Mouse (Mus musculus): ENCODE data around the gene Ufc1.

The Ufc1 gene

DNA sequence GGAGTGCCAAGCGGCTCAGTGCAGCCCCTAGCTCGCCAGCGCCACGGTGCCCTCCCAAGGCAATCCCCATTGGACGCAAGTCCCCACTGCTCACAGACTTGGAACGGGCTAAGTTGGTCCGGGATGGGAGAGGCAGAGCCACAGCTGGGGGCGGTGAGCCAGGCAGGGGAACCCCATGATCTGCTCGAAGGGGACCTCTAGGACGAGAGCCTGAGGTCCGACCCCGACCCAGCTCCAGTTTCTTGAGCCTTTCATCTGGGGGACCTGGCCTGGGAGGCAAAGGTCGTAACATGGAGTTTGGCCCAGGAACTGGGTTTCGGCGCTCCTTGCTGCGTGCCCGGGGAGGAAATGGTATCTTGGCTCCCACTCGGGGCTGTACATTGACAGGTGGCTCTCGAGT lies 8.3 kb downstream of the Ufc1 start:
- peak; percentile 39 for DNase-seq

DNA sequence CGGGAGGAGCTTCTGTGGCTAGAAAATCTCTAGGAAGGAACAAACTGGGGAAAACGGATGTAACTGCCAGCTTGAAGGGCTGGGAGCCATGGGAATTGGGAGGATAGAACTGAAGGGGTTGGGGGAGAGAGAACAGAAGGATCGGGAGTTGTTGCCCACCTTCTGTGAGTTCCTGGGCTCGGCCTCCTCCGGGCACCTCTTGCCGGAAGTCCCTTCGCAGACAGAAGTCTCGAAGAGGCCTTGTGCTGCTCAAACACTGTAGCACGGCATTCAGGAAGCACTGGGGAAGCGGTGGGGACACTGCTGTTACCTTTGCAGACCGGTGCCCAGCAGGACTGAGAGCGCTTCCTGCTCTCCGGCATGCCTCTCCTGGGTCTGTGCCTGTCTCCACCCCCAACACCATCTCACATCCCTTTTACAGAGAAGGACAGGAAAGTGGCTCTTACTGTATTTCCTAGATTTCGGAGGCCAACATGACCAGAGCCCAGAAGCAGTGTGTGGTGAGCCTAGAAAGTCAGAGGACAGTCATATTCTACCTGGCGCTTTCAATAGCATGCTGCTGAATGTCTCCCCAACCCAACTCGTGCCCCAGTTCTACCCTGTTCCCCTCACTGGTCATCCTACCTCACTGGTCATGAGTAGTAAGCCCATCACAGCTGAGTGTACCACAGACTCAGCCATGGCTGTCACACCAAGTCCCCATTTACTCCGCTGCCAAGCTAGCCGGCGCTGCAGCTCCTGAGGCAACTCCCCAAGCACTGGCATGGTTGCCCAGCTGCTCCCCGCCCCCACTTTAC lies 9.5 kb downstream of the Ufc1 start:
- no peak for DNase-seq

DNA sequence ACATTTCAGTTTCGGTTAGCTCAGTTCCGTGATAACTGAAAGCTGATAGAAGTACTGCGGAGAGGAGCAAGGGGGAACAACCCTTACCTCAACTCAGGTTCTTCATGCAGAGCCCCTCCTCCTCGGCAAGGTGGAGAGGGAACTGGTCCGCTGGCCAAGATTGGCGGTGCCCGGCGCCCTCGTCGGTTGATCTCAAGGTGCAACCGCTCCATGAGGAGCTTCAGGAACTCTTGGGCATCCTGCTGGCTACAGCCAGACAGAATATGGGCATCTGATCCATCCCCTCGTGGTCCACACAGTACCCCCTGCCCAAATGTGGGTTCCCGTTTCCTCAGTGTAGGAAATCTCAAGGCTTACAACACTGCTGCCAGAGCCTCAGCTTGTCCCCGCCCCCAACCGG lies 10.3 kb downstream of the Ufc1 start:
- no peak for DNase-seq

DNA sequence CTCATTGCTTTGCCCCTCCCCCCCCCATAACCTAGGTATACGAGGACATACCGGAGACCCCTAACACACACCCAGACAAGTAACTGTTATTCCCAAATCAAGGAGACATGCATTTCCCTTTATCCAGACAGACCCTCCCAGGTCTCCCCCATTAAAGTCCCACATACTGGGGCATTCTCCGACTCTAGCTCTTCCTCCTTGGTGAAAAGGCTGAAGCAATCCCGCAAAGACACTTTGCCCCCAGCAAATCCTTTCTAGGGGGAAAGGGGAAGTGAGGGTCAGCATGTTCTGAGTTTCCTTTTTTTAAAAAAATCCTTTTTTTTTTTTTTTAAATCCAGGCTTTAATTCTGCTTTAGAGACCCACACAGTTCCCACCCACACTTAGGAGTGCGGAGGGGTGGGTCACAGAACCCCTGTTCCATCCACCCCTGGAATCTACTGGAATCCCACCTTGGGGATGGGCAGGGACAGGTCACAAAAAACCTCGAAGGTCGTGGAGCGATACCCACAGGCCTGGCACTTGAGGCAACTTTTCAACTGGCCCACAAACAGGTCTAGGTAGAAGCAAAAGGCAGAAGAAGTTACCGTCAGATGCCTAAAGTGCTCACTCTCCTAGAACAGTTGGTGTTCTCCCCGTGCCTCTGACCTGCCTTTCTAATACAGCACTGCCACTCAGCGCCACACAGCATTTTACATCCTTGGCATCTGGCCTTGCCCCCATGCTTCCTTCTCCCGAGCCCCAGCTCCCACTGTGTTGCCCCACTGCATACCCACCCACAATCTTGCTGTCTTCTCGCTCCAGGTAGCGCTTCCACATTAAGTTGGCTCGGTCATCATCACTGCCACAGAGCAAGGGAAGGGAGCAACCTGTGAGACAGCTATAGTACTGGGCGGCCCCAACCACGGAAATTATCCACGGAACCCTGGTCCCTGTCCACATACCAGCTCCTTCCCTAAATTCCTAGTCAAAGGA lies 11.3 kb downstream of the Ufc1 start:
- DNase-seq = no peak

DNA sequence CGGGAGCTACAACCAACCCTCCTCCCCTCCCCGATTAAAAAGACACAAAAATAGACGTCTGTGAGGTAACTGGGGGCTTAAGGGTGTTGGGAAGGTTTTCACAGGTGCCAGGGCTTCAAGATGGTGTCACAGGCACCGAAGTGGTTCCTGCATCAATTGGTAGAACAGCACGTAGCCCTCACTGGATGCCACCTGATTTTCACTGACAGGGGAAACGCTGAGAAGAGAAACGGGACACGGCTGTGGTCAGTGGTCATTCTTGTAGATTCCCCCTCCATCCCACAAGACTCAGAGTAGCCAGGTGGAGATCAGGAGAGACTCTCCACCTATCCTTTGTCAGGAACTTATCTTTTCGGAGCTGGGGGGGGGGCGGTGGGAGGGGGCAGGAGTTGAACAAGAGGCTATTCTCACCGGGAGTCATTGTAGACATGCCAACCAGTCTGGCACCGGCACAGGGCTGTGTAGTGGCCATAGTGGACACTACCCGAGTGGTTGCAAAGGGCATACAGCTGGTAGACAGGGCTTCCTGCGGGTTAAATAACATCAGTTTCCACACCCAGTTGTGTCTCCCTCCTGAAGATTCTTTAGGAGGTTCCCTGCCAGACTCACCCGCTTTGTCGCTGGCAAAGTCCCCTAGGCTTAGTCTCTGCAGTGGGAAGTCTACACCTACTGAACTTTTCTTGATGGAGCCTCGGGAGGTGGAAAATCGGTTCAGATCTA lies 12.6 kb downstream of the Ufc1 start:
- DNase-seq = peak; percentile 12

DNA sequence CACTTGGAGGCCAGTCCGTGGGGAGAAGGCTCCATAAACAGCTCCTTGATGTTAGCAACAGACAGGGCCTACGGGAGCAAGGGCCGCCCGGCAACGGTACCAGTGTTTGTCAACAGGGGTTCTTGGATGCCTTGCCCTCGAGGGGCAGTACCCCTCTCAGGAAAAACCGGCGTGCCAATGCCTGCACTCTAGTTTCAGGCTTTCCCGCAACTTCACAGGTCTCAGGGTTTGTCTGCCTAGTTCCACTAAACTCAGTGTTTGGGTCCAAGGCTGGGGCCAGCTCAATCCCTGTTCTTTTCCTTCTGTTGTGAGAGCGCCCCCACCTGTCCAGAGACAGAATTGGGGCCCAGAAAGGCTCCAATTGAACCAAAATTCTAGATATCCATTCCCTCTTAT lies 13.3 kb downstream of the Ufc1 start:
- DNase-seq = peak; percentile 92

DNA sequence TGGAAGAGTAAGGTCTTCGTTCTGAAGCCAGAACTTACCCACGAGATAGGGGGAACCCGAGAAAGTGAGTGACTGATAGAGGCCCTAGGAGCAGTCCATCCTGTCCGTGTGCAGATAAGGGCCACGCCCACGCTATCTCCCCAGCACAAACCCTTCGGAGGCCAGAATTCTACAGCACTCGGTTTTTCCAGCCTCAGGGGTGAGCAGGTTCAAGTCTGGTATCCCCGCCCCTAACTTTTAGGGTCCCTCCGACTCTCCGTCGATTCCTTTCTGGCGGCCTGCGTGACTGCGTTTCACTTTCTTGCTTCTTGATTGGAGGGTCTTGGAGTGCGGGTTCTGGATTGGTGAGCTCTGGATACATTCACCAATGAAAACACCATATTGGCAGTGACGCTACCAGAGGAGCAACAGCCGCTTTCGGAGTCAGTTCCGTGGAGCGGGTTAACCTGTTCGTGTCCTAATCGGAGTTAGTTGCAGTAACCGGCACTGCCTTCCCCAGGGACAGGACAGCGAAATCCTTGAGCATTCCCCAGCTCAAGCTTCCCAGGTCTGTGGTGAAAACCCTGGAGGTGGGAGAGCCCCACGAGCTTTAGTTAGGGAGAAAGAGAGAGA lies 13.8 kb downstream of the Ufc1 start, which contains the start of gene Ppox:
Gene Ppox, minus strand, starts transcription at position 271 of the 612 bp plus-strand sequence.
- DNase-seq = peak; percentile 92

DNA sequence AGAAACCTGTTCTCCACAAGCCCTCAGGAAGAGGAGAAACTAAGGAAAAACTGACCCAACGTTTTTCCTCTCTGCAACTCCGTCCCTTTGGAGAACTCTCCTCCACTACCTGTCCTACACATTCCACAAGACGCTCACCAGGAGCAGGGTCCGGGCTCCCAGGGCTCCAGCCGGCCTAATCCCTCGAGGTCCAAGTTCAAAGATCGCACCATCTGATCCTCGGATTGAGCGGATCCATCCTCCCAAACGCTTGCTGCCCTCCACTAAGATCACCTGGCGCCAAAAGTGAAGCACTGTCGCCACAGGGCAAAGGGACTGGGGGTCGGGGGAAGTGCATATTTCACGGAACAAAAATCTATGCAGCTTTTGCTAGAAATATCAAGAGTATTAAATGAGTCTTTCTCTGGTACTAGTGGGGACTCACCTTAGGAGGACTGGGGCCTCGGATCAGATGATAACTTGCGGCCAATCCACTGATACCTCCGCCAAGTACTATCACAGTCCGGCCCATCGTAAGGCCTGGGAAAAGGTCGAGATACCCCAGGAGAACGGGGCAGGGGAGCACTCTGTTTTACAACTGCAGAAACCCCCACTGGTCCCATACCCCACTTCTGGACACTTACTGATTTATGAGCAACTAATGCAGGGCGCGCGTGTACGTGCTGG lies 14.4 kb downstream of the Ufc1 start:
- DNase-seq = peak; percentile 48

DNA sequence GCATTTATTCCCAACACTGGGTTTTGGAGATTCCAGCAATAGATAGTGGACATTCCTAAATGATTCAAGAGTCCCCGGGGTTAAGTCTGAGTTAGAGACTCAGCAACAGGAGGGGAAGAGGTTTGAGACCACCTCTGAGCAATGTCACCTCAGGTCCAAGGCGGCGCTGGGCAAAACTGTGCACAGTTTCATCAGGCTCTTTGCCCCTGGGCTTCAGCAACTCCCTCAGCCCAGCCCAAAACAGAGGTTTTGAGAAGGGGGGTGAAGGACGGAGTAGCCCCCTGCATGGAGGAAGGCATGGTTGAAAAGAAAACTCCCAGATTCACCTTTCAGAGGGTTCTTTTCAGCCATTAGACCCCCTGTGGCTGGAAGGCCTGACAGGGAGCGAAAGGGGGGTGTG lies 15.1 kb downstream of the Ufc1 start:
- no peak for DNase-seq

DNA sequence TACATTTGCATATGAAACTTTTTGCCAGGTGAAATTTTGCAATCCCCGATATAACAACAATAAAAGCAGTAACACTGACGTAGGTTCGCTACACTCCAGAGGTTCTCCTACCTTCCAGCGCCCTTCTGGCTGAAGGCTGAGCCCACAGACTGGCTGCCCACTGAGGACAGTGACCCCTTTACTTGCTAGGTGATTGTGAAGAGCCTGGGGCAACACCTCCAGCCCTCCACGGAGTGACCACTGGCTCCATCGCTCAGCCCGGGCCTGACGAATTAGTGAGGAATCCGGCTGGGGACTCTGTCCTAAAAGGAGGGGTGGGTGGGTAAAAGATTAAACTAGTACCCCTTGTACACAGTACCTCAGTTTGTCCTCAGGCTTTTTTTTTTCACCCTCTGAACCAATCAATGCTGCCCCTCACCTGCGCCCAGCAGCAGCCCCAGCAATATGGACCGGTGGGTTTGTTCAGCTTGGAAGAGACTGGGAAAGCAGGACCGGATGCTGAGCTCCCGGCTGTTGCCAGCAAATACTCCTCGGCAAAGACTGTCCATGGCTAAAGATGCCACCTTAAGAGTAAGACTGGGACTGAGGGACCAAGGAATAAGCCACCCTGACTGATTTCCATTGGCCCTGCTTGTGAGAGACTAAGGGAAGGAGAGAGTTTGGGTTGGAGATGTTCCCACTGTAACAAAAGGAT lies 15.7 kb downstream of the Ufc1 start:
- peak; percentile 9 for DNase-seq

DNA sequence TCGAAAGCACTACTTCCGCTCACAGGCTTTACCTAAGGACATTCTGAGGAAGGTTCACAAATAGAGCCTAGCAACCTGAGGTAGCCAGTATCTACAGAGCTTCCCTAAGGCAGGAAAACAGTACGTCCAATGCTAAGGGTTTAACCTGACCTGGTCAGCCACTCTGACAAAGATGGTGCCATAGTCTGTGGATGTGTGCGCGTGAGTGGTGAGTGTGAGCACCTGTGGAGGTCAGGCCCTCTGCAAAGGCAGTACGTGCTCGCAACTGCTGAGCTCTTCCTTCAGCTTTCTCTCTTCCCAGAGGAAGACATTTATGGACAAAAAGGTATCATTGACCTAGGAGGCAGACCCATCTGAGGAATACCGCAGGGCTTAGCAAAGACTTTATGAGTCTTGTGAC lies 16.4 kb downstream of the Ufc1 start:
- peak; percentile 3 for DNase-seq

DNA sequence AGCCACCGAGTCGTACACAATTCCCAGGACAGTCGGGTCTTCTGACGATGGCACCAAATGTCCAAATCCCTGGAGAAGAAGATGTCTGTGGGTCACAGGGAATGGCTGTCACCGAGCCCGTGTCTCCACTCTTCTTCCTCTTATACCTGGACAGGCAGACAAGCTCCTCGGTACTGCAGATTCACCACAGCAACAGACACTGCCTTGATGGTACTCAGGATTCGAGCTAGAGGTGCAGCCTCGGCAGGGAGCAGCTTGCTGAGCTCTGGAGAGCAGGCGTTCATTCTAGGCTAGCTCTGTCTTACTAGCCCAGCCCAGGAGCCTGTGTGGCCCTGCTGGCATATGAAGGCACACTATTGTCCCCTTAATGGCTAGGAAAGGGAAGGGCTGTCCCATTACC lies 17.1 kb downstream of the Ufc1 start:
- DNase-seq = peak; percentile 5

DNA sequence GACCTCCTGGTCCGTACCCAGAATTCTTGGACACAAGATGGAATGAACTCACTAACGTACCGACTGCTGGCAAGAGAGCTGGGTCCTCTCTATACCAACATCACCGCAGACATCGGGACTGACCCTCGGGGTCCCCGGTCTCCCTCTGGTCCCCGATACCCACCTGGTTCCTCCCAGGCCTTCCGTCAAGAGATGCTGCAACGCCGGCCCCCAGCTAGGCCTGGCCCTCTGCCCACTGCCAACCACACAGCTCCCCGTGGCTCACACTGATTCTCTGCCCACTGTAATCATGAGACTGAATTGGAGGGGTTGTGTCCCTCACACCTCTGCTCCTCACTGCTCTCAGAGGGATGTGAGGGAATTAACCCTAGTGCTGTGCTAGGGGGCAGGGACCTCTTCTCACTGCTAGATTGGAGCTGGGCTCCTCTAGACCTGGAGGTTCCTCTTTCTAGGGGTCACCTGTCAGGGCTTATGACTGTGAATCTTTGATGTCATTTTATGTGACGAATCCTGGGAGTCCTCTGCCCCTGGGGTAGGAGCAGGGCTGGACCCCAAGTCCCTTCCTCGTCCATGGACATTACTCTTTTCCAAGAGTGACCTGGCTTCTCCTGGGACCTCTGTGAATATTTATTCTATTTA lies 18.6 kb downstream of the Ufc1 start:
- DNase-seq = no peak

DNA sequence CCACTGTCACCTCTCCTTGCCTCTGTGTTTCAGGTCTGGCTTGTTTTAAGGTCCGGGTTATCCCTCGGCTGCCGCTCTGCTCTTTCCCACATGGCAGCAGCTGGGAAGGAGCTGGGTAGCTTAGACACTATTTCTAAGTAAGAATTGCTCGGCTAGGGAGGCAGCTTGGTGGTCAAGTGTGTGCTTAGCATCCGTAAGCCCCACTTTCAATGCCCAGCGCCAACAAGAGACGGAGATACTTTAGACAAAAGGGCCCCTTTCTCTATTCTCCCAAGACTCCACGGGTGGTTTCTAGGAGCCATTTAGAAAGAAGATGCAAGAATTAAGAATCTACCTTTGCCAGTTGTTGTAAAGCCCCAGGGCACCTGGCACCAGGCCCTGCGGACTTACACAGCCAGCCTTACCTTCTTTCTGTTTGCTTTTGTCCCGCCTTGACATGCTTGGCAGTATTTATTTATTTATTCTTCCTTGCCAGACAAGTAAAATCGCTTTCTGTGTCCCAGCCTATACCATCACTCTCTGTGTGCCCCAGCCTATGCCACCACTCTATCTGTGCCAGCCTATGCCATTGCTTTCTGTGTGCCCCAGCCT lies 19.6 kb downstream of the Ufc1 start:
- no peak for DNase-seq

DNA sequence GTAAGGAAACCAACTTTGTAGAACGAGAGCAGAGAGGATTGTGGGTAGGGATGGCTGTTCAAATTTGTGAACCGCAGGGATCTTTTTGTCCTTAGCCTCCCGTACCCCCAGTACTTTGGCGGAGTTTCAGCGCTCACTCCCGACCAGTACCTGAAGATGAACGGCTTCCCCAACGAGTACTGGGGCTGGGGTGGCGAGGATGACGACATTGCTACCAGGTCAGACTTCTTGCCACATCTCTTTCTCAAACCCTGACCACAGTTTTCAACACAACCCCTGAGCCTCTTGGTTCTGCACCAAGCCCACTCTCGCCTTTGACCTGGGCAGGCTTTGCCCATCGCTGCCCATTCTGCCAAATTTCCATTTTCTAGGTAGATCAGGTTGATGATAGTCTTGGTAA lies 20.7 kb downstream of the Ufc1 start:
- DNase-seq = no peak

DNA sequence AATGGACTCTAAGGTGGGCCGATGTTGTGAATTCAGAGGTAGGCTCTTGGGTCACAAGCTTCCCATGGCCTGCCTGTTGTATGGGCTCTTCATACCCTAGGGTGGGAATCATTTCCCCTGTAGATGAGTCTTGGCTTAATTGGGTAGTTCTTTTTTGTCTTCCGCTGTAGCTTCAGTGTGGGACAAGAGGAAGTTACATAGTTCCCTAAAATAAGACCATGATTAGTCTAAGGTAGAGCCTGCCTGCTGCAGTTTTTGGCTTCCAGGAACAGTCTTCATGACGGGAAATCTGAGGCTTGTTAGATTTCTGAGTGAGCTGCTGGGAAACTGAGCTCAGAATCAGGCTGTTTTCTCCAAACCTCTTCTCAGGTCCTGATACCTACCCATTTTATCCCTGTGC lies 22.7 kb downstream of the Ufc1 start:
- no peak for DNase-seq

DNA sequence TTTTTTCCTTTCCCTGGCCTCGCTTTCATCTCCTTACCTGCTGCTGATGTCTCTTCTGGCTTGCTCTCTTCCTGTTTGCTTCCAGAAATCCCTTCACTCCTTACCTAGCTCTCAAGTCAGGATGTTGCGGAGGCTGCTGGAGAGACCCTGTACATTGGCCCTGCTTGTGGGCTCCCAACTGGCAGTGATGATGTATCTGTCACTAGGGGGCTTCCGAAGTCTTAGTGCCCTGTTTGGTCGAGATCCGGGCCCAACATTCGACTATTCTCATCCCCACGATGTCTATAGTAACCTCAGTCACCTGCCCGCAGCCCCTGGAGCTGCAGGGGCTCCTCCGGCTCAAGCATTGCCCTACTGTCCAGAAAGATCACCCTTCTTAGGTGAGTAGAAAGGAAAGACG lies 23.2 kb downstream of the Ufc1 start:
- DNase-seq = no peak

DNA sequence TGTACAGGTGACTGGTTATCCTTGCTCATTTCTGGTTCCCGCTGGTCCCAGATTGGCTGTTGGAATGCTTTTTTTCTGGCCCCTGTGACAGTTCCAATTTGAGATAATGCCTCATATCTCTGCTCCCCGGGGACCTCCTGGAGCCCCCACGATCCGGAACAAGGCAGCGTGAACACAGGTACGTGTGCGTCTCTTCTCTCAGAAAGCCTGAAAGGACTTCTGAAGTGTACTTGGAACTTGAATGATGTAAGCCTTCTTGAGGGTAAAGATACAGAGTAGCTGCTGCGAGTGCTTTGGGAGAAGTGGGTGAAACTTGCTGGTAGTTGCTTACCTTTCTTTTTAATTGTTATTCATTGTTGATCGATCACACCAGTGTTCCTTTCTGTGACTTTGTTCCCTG lies 23.6 kb downstream of the Ufc1 start:
- no peak for DNase-seq

DNA sequence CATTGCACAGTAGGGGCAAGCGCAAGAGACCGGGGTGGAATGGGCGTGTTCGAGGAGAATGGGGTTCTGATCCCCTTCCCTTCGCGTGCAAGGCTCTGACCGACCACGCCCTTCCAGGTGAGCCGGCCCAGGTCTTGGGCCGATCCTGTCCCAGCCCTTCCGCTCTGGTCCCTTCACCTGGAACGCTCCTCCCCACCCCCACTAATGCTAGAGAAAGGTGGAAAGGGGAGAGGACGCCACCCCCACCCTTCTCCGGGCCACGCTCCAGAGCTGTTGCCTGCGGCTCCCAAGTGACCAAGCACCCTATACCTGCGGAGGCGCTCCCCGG lies 24.3 kb downstream of the Ufc1 start:
- DNase-seq = peak; percentile 82

DNA sequence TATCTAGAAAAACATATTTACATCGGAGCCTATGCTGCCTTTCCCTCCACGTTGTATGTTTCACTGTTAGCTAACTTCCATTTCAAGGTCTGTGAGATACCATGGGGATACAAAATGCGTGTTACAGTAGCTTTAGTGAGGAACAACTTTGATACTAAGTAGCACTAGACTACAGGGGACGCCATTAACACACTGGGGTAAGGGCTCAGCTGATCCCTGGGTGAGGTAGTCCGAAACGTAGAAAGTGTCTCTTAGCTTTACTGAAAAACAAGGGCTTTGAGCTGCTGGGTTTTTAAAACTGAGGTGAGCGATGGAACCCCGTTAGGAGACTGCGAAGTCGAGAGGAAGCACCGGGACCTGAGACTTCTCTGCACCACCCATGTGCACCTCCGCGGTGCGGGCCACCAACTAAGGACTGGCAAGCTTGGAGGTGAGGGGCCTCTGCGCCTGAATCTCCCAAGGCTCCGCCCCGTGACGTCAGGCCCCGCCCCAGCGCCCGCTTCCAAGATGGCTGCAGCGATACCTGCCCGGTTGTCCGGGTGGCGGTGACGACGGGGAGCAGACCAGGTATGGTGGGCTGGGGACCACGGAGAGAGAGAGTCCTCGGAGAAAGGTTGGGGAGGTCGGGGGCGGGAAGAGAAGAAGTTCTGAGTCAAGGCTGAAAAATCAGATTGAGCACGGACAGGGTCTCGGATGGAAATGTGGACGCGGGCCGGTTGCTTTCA lies 24.8 kb downstream of the Ufc1 start, which contains the start of gene B4galt3:
Gene B4galt3, plus strand, starts transcription at position 481 of the 725 bp plus-strand sequence.
- DNase-seq = peak; percentile 99

Data from kidney, postnatal 10 days (tissue).